Mouse (Mus musculus): ENCODE data around the gene Olfm3. TPM values are rescaled to one million over a fixed set of nuclear protein-coding genes. Genes with fewer than 3 reads are reported as not detected.

Gene Olfm3
- polyA plus RNA-seq, 1 experiment from 2014 or later: not detected

DNA sequence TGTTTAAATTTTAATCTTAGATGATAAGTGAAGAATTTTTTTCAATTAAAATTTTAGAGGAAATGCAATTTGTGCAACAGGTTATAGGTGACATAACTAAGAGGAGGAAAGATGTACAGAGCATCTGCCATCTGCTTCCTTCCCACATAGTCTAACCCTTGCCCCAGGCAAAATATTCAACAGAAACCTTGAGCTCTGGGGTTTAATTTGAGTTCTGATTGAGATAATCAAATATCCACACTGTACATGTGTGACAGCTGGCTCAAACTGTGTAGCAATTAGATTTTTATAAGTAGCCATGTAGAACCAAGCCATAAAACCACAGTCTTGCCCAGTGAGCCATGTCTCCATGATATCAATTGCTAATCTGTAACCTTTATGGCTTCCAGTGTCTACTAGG is 179.1 kb downstream of the Olfm3 start:
- H3K4me2 ChIP-seq: no peak overlapping the region
- H3K4me3 ChIP-seq: no peak overlapping the region
- no peak overlapping the region for H3K27ac ChIP-seq

DNA sequence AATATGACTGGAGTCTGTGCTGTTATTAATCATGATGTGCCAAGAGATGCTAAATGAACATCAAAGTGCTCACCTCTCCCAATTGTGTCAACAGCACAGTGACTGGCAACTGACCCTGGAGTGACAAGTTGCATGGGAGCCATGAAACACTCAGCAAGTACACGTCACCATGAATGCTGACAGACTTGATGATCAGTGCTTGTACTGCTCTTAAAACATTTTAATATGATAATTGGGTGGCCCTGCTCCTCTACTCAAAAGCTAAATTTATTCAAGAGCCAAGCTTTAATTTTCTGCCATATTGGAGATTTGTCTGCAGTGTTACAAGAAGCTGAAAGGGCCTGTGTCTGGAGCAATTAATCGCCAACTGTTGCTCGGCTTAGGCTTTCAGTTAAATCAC is 184.4 kb downstream of the Olfm3 start:
- H3K9ac ChIP-seq: no peak overlapping the region
- WGBS (ENCODE audit: insufficient replicate concordance): 75% methylated on average over 3 of the region's 3 CpGs
- no peak overlapping the region for H3K27ac ChIP-seq
- H3K36me3 ChIP-seq: no peaks in the 10 kb centered on the region
- H3K4me2 ChIP-seq: no peak overlapping the region
- no peak overlapping the region for H3K4me3 ChIP-seq
- no peaks in the 10 kb centered on the region for H3K9me3 ChIP-seq (replicated peaks)
- no peak for ATAC-seq
- H3K4me1 ChIP-seq: no peaks in the 10 kb centered on the region
- H3K27me3 ChIP-seq (replicated peaks): no peaks in the 10 kb centered on the region

More for the DNA sequence above, 179.1 kb downstream of the Olfm3 start:
- H3K4me1 ChIP-seq: no peaks in the 10 kb centered on the region
- no peak overlapping the region for H3K9ac ChIP-seq
- no peaks in the 10 kb centered on the region for H3K27me3 ChIP-seq (replicated peaks)
- ATAC-seq: no peak
- no peaks in the 10 kb centered on the region for H3K9me3 ChIP-seq (replicated peaks)
- H3K36me3 ChIP-seq: no peaks in the 10 kb centered on the region

DNA sequence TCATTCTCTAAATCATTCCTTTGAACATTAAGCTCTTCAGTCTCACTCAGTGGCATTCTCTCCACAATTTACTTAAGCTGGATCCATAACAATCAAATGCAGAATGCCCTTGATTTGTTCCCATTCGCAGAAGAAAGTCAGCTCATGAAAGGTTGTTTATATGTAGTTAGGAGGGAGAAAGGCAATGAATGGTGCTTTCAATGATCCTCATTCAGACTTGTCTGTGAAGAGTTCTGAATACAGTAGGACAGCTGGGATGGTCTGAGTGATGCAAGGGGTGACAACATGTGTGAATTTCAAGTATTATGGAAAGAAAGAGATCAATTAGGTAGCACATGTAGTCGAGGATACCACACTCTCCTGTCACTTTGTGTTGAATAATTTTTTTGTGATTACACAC is 186.8 kb downstream of the Olfm3 start:
- H3K27ac ChIP-seq: no peak overlapping the region
- no peaks in the 10 kb centered on the region for H3K9me3 ChIP-seq (replicated peaks)
- ATAC-seq: no peak
- no peak overlapping the region for H3K4me3 ChIP-seq
- no peak overlapping the region for H3K9ac ChIP-seq
- 48% methylated on average over 2 of the region's 2 CpGs for WGBS (ENCODE audit: insufficient replicate concordance)
- no peaks in the 10 kb centered on the region for H3K4me1 ChIP-seq
- H3K4me2 ChIP-seq: no peak overlapping the region
- no peaks in the 10 kb centered on the region for H3K36me3 ChIP-seq
- no peaks in the 10 kb centered on the region for H3K27me3 ChIP-seq (replicated peaks)

DNA sequence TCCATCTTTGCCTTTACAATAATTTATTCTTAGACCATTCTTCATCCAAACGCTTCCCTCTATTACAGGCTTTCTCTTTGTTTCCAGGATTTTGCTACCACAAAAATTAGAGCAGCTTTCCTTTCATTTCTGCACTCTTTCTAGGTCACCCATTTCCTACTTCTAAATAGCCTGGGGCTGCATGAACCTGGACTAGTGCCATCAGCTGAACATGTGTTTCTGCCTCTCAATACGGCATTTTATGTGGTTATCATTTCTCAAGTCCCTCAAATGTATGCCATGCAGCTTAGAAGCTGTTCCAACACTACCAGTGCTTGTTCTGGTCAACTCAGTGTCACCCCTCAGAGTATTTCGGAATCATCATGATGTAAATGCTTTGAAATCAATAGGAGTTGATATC is 191.6 kb downstream of the Olfm3 start:
- H3K9ac ChIP-seq: no peak overlapping the region
- ATAC-seq: no peak
- 50% methylated on average over 3 of the region's 3 CpGs for WGBS (ENCODE audit: insufficient replicate concordance)

DNA sequence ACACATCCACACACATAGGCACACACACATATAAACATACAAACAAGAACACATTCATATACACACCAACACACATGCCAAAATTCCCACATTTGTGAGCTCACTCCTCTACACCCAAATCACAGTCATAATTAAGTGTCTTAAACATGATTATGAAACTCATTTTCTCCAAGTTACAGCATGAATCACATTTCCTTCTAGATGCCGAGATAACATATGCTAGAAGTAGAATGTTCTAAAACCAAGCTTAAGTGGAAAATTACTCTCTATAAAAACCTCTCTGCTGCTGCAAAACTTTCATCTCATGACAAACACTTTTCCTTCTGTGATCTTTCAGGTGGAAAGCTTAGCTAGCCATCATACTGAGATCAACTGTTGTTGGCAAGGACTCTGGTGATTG is 195.7 kb downstream of the Olfm3 start:
- H3K27ac ChIP-seq: no peak overlapping the region
- ATAC-seq: no peak
- H3K9me3 ChIP-seq (replicated peaks): no peaks in the 10 kb centered on the region
- H3K4me2 ChIP-seq: no peak overlapping the region
- no peaks in the 10 kb centered on the region for H3K4me1 ChIP-seq
- H3K36me3 ChIP-seq: no peaks in the 10 kb centered on the region
- H3K9ac ChIP-seq: no peak overlapping the region
- no peaks in the 10 kb centered on the region for H3K27me3 ChIP-seq (replicated peaks)
- WGBS (ENCODE audit: insufficient replicate concordance): 67% methylated on average over 1 of the region's 1 CpGs
- no peak overlapping the region for H3K4me3 ChIP-seq

More for the DNA sequence above, 191.6 kb downstream of the Olfm3 start:
- Histone ChIP-seq H3K9me3 (replicated peaks) (no peaks in the 10 kb centered on the region), H3K4me1 (no peaks in the 10 kb centered on the region), H3K36me3 (no peaks in the 10 kb centered on the region), H3K27ac (no peak overlapping the region), H3K27me3 (replicated peaks) (no peaks in the 10 kb centered on the region), H3K4me3 (no peak overlapping the region), H3K4me2 (no peak overlapping the region)

DNA sequence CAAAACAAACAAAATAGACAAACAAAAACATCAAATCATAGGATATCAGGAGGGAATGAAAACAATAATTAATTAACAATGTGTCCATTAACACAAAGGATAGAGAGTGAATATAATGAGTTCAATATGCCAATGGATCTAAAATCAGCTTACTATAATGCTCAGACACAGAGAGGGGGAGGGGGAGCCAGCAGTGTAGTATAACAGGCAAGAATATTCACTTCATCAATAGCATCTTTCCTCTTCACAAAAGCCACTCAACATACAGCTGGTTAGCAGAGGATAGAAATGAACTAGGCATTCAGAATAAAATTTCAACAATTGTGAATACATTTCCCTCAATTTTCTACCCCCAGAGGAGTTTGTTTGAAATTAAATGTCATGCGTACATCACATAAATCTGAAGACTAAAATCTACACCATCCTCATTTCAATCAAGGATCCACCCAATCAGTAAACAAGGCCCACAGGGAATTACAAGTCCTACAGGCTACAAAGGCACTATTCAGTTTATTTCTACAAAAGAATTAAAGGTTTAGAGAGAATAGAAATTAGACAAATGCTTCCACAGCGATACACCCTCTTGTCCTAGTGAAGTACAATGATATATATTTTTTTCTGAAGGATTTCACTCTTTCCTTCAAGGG is 200.4 kb downstream of the Olfm3 start:
- Histone ChIP-seq H3K9ac (no peak overlapping the region), H3K36me3 (no peaks in the 10 kb centered on the region), H3K4me2 (no peak overlapping the region), H3K4me3 (no peak overlapping the region), H3K4me1 (no peaks in the 10 kb centered on the region), H3K27ac (no peak overlapping the region), H3K27me3 (replicated peaks) (no peaks in the 10 kb centered on the region), H3K9me3 (replicated peaks) (no peaks in the 10 kb centered on the region)
- no peak for ATAC-seq
- WGBS (ENCODE audit: insufficient replicate concordance): 64% methylated on average over 2 of the region's 2 CpGs

DNA sequence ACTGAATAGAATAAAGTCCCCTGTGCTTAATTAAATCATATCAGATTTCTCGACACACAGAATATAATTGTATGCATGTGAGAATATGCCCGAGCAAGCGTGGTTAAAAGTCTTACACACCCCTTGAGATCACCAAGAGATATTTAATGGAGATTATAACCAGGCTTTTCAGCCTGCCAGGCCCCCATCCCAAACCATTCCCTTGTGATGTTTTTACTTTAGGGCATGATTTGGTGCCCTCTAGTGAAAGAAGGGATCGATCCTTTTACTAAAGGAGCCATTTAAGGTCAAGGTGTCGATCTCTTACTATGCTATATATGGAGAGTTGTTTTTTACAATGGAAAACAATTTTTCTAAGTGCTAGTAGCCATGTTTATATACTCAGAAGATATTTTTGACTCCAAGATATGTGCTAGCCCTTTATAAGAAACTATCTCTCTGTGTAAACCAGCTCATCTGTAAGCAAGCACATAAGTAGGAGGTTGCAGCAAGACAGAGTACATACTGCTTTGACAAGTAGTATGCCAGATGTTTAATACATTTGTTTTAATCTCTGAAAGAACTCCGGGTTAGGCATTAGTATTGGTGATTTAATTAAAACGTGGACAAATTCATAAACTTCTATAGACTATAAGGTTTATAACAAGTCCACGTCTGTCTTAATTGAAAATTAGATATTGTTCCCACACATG is 201.1 kb downstream of the Olfm3 start:
- WGBS (ENCODE audit: insufficient replicate concordance): 48% methylated on average over 8 of the region's 8 CpGs
- ATAC-seq: no peak

DNA sequence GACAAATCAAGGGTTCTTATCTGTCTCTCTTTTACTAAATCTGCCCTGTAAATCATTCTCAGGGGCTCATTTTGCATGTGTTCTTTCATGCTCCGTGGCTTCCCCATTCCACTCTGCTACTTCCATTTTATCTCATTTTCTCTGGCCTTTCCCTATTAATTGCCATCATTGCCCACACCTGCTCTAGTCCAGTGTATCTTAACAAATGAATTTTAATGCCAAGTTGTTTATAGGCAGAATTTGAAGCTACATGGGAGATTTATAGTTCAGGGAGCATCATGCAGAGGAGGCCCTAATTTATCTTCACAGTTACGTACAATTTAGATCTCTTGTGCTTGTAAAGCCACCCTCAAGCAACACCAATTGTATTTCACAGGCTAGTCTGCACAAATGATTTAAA is 241.8 kb downstream of the Olfm3 start:
- Histone ChIP-seq H3K27ac (no peak overlapping the region), H3K9me3 (replicated peaks) (no peaks in the 10 kb centered on the region), H3K4me1 (no peaks in the 10 kb centered on the region), H3K4me3 (no peak overlapping the region), H3K4me2 (no peak overlapping the region), H3K36me3 (no peaks in the 10 kb centered on the region), H3K27me3 (replicated peaks) (no peaks in the 10 kb centered on the region), H3K9ac (no peak overlapping the region)
- no peak for ATAC-seq
- WGBS (ENCODE audit: insufficient replicate concordance): 56% methylated on average over 2 of the region's 2 CpGs

More for the DNA sequence above, 201.1 kb downstream of the Olfm3 start:
- H3K4me2 ChIP-seq: no peak overlapping the region
- H3K9ac ChIP-seq: no peak overlapping the region
- H3K27me3 ChIP-seq (replicated peaks): no peaks in the 10 kb centered on the region
- no peaks in the 10 kb centered on the region for H3K9me3 ChIP-seq (replicated peaks)
- H3K4me3 ChIP-seq: no peak overlapping the region
- no peaks in the 10 kb centered on the region for H3K4me1 ChIP-seq
- no peaks in the 10 kb centered on the region for H3K36me3 ChIP-seq
- no peak overlapping the region for H3K27ac ChIP-seq

DNA sequence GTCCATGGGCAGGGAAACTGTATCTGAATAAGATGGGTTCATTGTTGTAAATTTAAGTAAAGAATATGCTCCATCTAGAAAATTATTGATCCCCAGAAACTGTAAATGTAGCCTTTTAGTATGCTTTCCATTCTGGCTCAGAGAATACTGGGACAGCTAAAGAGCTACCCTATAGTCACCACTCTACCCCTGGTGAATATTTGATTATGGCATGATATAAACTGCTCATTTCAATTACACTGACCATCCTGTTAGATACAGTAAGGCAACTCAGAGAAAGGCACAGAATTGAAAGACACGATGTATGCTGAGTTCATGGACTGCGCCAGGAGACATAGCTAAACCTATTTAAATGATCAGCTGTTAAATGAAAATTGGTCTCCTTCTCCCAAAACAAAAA is 242.4 kb downstream of the Olfm3 start:
- no peak overlapping the region for H3K4me2 ChIP-seq
- no peak overlapping the region for H3K4me3 ChIP-seq
- ATAC-seq: no peak
- H3K9ac ChIP-seq: no peak overlapping the region
- H3K36me3 ChIP-seq: no peaks in the 10 kb centered on the region
- WGBS (ENCODE audit: insufficient replicate concordance): 66% methylated on average over 2 of the region's 2 CpGs
- H3K27me3 ChIP-seq (replicated peaks): no peaks in the 10 kb centered on the region
- H3K4me1 ChIP-seq: no peaks in the 10 kb centered on the region
- no peaks in the 10 kb centered on the region for H3K9me3 ChIP-seq (replicated peaks)
- no peak overlapping the region for H3K27ac ChIP-seq

DNA sequence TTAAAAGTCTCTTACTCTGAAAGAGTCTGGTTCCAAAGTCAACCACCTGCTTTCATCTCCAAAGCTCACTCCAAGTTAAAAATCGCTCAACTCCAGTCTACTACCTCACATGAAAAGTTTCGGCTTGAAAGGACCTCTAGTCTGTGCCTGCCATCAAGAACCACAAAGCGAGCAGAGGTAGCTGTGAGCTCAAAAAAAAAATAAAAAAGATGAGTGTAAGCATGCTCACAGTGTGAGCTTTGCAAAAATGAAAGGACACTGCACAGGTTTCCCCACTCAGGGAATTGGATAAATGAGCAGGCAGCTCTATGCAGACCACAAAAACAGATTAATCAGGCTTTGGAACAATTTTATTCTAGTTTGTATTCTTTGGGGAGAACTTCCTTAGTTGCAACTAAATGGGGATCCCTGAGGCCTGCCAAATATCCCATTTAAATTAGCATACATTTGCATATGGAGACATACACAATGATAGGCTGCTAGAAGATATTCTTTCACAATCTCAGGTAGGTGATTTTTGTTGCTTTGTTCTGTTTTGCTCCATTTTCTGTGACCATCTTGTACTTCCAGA is 255.1 kb downstream of the Olfm3 start:
- Histone ChIP-seq H3K36me3 (no peaks in the 10 kb centered on the region), H3K9me3 (replicated peaks) (no peaks in the 10 kb centered on the region), H3K9ac (no peak overlapping the region), H3K4me1 (no peaks in the 10 kb centered on the region), H3K27ac (no peak overlapping the region), H3K4me3 (no peak overlapping the region), H3K4me2 (no peak overlapping the region), H3K27me3 (replicated peaks) (no peaks in the 10 kb centered on the region)
- WGBS (ENCODE audit: insufficient replicate concordance): 53% methylated on average over 3 of the region's 3 CpGs
- ATAC-seq: no peak

DNA sequence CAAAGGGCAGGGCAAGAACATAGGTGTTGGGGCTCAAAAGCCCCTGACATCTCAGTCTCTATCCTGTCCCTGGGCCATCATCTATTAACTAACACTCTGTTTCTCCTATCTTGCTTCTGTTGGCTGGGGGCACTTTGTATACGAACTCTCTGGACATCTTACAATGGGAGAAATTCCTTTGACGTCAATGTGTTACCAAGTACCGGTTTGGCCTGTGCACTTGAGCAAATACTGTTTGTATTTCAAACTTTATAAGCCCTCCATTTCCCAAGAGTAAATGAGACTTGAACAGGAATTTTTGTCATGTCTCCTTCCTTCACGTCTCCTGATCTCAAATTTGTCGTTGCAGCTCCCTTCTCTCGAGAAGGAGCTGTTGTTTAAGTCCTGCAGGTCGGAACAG is 270.7 kb downstream of the Olfm3 start:
- no peaks in the 10 kb centered on the region for H3K27me3 ChIP-seq (replicated peaks)
- H3K27ac ChIP-seq: no peak overlapping the region
- no peak overlapping the region for H3K4me2 ChIP-seq
- no peaks in the 10 kb centered on the region for H3K4me1 ChIP-seq
- no peaks in the 10 kb centered on the region for H3K9me3 ChIP-seq (replicated peaks)
- no peak for ATAC-seq
- H3K36me3 ChIP-seq: no peaks in the 10 kb centered on the region
- 65% methylated on average over 7 of the region's 7 CpGs for WGBS (ENCODE audit: insufficient replicate concordance)
- no peak overlapping the region for H3K9ac ChIP-seq
- no peak overlapping the region for H3K4me3 ChIP-seq

Measured in liver, embryonic 12.5 days (tissue).